In the genomic region with DNA sequence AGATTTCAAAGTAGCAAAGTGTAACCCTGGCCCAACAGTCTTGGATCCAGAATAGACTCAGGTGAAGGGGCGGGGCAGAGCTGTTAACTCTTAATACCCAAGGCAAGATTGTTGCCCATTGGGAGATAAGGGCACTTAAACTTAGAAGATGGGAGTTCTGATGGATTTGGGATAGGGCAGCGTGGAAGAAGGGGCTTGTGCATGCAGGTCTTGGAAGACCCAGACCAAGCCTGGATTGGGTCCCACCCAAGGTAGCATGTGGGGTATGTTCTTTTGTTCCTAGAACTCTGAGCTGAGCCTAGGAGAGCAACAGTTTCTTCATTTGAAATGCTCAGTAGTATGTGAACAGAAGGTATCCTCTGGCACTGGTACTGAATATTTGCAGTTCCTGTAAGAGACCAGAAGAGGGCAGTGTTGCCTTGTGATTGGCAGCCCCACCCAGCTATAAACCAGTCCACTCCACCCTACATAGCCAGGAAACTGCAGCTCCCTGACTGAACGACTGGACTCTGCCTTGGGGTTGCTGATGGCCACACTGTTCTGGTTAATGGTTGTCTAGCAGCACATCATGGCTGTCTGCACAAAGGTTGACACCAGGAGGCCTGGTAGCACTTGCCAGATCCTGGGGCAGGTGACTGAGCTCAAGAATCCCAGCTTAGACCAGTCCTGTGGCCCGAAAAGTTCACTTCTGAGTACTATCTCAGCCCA, we compare ENCODE assay signal across 7 mouse cellular contexts. TPM values are rescaled to one million over a fixed set of nuclear protein-coding genes. Genes with fewer than 3 reads are reported as not detected.
DNase-seq lines count a peak whose midpoint lies in the region; ATAC-seq and TF ChIP-seq lines count a peak whose summit lies in the region.

No protein-coding gene starts in this region.

- no peak for TF ChIP-seq POLR2A in brain, embryonic 14.5 days (IDR thresholded peaks at IDR 0.05; ENCODE audit: borderline replicate concordance, extremely low read depth, insufficient read depth, insufficient read length, poor library complexity, severe bottlenecking)

- H3K27ac ChIP-seq in heart, postnatal 0 days (ENCODE audit: low read depth) = peak overlapping the region; percentile 22; the same call in 1 of the 2 replicates

- H3K4me3 ChIP-seq in heart, postnatal 0 days (ENCODE audit: low read depth, low read length) = no peak overlapping the region

- no peak overlapping the region for H3K4me2 ChIP-seq in heart, postnatal 0 days (ENCODE audit: low read depth, low read length)

- peaks cover 29% of the 10 kb centered on the region for H3K36me3 ChIP-seq in heart, postnatal 0 days (replicated peaks; ENCODE audit: control insufficient read depth, insufficient read depth, low read length)

- peak; percentile 91 for DNase-seq in MN1 (ENCODE audit: low spot score)
- DNase-seq in brain, embryonic 14.5 days (ENCODE audit: low read depth) = peak; percentile 91
- DNase-seq in heart, postnatal 0 days (ENCODE audit: low spot score) = peak; percentile 91
- DNase-seq in large intestine, adult 2 months (ENCODE audit: low read depth, low spot score) = peak; percentile 94
- peak; percentile 71 to 79 for DNase-seq in lung, adult 18-20 months
- DNase-seq in retina, adult 2 months (ENCODE audit: low read depth, low spot score) = peak; percentile 69

- ATAC-seq in erythroblast, adult 5-6 weeks (replicated peaks; ENCODE audit: low FRiP score, poor library complexity, severe bottlenecking) = peak; percentile 50
- ATAC-seq in heart, postnatal 0 days (ENCODE audit: insufficient read depth, low read depth) = 0 out of 2 replicates have a peak, but pooled peaks have one; percentile 12

- no peak overlapping the region for H3K9ac ChIP-seq in heart, postnatal 0 days (replicated peaks; ENCODE audit: low read depth, low read length)

- no peaks in the 10 kb centered on the region for H3K9me3 ChIP-seq in heart, postnatal 0 days (replicated peaks; ENCODE audit: control insufficient read depth, low read length)

- peak; percentile 88 for TF ChIP-seq CTCF in brain, embryonic 14.5 days (IDR thresholded peaks at IDR 0.05; ENCODE audit: borderline replicate concordance, extremely low read depth, insufficient read depth, insufficient read length)
- TF ChIP-seq CTCF in heart, postnatal 0 days (IDR thresholded peaks at IDR 0.05; ENCODE audit: low read depth) = peak; percentile 88

- WGBS in heart, postnatal 0 days = 60% methylated on average over 4 of the region's 4 CpGs
- WGBS in large intestine, adult 2 months = 36% methylated on average over 4 of the region's 4 CpGs

- 0 out of 2 replicates have a peak, but pooled peaks have one; percentile 38 for TF ChIP-seq EP300 in heart, postnatal 0 days (IDR thresholded peaks at IDR 0.05; ENCODE audit: low read depth)

- peaks cover 26% of the 10 kb centered on the region for H3K4me1 ChIP-seq in heart, postnatal 0 days (ENCODE audit: control insufficient read depth, insufficient read depth)

- H3K27me3 ChIP-seq in heart, postnatal 0 days (ENCODE audit: control insufficient read depth, insufficient read depth, low read length) = no peaks in the 10 kb centered on the region

RNA-seq across cellular contexts. Expression of gene Slc25a10, which starts 2.4 kb away (rescaled TPM):
- polyA plus RNA-seq in brain, embryonic 14.5 days (2012; rRNA removed) = 40.6 and 57.3 TPM in 2 replicates
- total RNA-seq in erythroblast, adult 5-6 weeks (2015; ENCODE audit: low replicate concordance) = 6.9 and 11.1 TPM in 2 replicates
- 4.7 and 6.0 TPM in 2 replicates for total RNA-seq in erythroblast, adult 5-6 weeks (2017; ENCODE audit: low replicate concordance)
- 66.8 and 74.3 TPM in 2 replicates for total RNA-seq in heart, postnatal 0 days (2014; rRNA removed; ENCODE audit: low replicate concordance)
- 30.3 and 33.8 TPM in 2 replicates for polyA plus RNA-seq in heart, postnatal 0 days (2015; fragmentation: Nextera tagmentation; extraction: Ambion mirVana)
- 287 and 345 TPM in 2 replicates for polyA plus RNA-seq in large intestine, adult 2 months (2012; rRNA removed)

RNA-seq across cellular contexts. Expression of gene Mrpl12, which starts 4.8 kb away (rescaled TPM):
- polyA plus RNA-seq in brain, embryonic 14.5 days (2012; rRNA removed) = 96.3 and 107 TPM in 2 replicates
- 12.1 and 16.1 TPM in 2 replicates for total RNA-seq in erythroblast, adult 5-6 weeks (2015; ENCODE audit: low replicate concordance)
- total RNA-seq in erythroblast, adult 5-6 weeks (2017; ENCODE audit: low replicate concordance) = 12.1 and 15.6 TPM in 2 replicates
- total RNA-seq in heart, postnatal 0 days (2014; rRNA removed; ENCODE audit: low replicate concordance) = 119 and 161 TPM in 2 replicates
- polyA plus RNA-seq in heart, postnatal 0 days (2015; fragmentation: Nextera tagmentation; extraction: Ambion mirVana) = 308 and 315 TPM in 2 replicates
- 139 and 148 TPM in 2 replicates for polyA plus RNA-seq in large intestine, adult 2 months (2012; rRNA removed)

RNA-seq across cellular contexts. Expression of gene Arl16, which starts 21.8 kb away (rescaled TPM):
- 42.4 and 45.8 TPM in 2 replicates for polyA plus RNA-seq in brain, embryonic 14.5 days (2012; rRNA removed)
- 4.2 and 5.9 TPM in 2 replicates for total RNA-seq in erythroblast, adult 5-6 weeks (2015; ENCODE audit: low replicate concordance)
- total RNA-seq in erythroblast, adult 5-6 weeks (2017; ENCODE audit: low replicate concordance) = 3.3 TPM in 1 of 2 replicates, not detected in the other
- 35.4 and 48.3 TPM in 2 replicates for total RNA-seq in heart, postnatal 0 days (2014; rRNA removed; ENCODE audit: low replicate concordance)
- 25.1 and 28.2 TPM in 2 replicates for polyA plus RNA-seq in heart, postnatal 0 days (2015; fragmentation: Nextera tagmentation; extraction: Ambion mirVana)
- 16.8 and 18.8 TPM in 2 replicates for polyA plus RNA-seq in large intestine, adult 2 months (2012; rRNA removed)

RNA-seq across cellular contexts. Expression of gene Ccdc137, which starts 31.3 kb away (rescaled TPM):
- 24.2 and 35.7 TPM in 2 replicates for polyA plus RNA-seq in brain, embryonic 14.5 days (2012; rRNA removed)
- 1.5 and 2.1 TPM in 2 replicates for total RNA-seq in erythroblast, adult 5-6 weeks (2015; ENCODE audit: low replicate concordance)
- total RNA-seq in erythroblast, adult 5-6 weeks (2017; ENCODE audit: low replicate concordance) = 1.5 and 16.8 TPM in 2 replicates
- 4.7 and 5.7 TPM in 2 replicates for total RNA-seq in heart, postnatal 0 days (2014; rRNA removed; ENCODE audit: low replicate concordance)
- polyA plus RNA-seq in heart, postnatal 0 days (2015; fragmentation: Nextera tagmentation; extraction: Ambion mirVana) = 11.2 and 12.6 TPM in 2 replicates
- polyA plus RNA-seq in large intestine, adult 2 months (2012; rRNA removed) = 12.3 and 15.1 TPM in 2 replicates

RNA-seq across cellular contexts. Expression of gene Oxld1, which starts 31.3 kb away (rescaled TPM):
- 7.1 and 12.2 TPM in 2 replicates for polyA plus RNA-seq in brain, embryonic 14.5 days (2012; rRNA removed)
- 7.3 TPM in 1 of 2 replicates, not detected in the other for total RNA-seq in erythroblast, adult 5-6 weeks (2015; ENCODE audit: low replicate concordance)
- total RNA-seq in erythroblast, adult 5-6 weeks (2017; ENCODE audit: low replicate concordance) = 6.1 and 6.9 TPM in 2 replicates
- 69.2 and 85.3 TPM in 2 replicates for total RNA-seq in heart, postnatal 0 days (2014; rRNA removed; ENCODE audit: low replicate concordance)
- 40.1 and 45.3 TPM in 2 replicates for polyA plus RNA-seq in heart, postnatal 0 days (2015; fragmentation: Nextera tagmentation; extraction: Ambion mirVana)
- 18.2 and 19.6 TPM in 2 replicates for polyA plus RNA-seq in large intestine, adult 2 months (2012; rRNA removed)
